ENCODE assay signal across 15 mouse cellular contexts in the genomic region with DNA sequence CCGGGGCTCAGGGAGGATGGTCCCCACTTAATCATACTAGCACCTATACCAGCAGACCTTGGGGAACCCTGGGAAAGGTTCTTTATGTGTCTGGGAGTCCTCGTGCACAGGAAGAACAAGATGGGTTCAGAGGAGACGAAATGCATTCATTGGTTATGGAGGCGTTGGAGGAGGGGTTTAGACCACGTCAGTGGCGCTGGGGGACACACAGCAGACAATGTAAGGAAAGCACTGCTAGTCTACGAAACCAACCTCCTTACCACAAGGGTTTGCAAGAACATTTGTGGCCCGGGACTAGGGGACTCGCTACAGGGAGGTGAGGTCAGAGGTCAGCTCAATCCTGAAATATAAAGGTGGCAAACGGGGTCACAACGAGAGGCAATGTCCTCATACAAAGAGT. TPM values are rescaled to one million over a fixed set of nuclear protein-coding genes. Genes with fewer than 3 reads are reported as not detected.
DNase-seq lines count a peak whose midpoint lies in the region; ATAC-seq and TF ChIP-seq lines count a peak whose summit lies in the region.
"Had no signal": no experiment of that assay in that cellular context is flagged by ENCODE, and none has a peak within 500 bp of the region (broad histone marks: within the 10 kb centered on the region; RNA-seq: fewer than 3 reads in every experiment).

No protein-coding gene starts in this region.

- WGBS in embryonic facial prominence, embryonic 12.5 days = 63% methylated on average over 11 of the region's 11 CpGs
- 56% methylated on average over 11 of the region's 11 CpGs for WGBS in embryonic facial prominence, embryonic 10.5 days
- WGBS in forebrain, postnatal 0 days = 42% methylated on average over 11 of the region's 11 CpGs
- WGBS in midbrain, embryonic 14.5 days = 18% methylated on average over 11 of the region's 11 CpGs
- WGBS in lung, adult 2 months = 89% methylated on average over 11 of the region's 11 CpGs

- TF ChIP-seq CTCF in brain, embryonic 14.5 days (IDR thresholded peaks at IDR 0.05; ENCODE audit: borderline replicate concordance, extremely low read depth, insufficient read depth, insufficient read length) = no peak
- no peak for TF ChIP-seq CTCF in forebrain, postnatal 0 days (IDR thresholded peaks at IDR 0.05; ENCODE audit: low read depth)
- no peak for TF ChIP-seq CTCF in lung, adult 2 months (IDR thresholded peaks at IDR 0.05; ENCODE audit: insufficient read depth, low read length)

- DNase-seq in embryonic facial prominence, embryonic 10.5 days (ENCODE audit: low spot score) = no peak
- peak; percentile 88 for DNase-seq in brain, embryonic 14.5 days (ENCODE audit: low read depth)
- peak; percentile 75 for DNase-seq in forebrain, postnatal 0 days
- peak; percentile 82 for DNase-seq in midbrain, embryonic 14.5 days
- no peak for DNase-seq in spleen, postnatal 14 days (ENCODE audit: low spot score in 2 of 2)
- DNase-seq in thymus, postnatal 10 days (ENCODE audit: low spot score in 2 of 2) = no peak
- no peak for DNase-seq in lung, adult 2 months
- DNase-seq: kidney, adult 8-10 months had no signal

- peak overlapping the region; percentile 81; the same call in 1 of the 2 replicates for H3K27ac ChIP-seq in embryonic facial prominence, embryonic 12.5 days
- H3K27ac ChIP-seq in embryonic facial prominence, embryonic 10.5 days (replicated peaks) = no peak overlapping the region
- peak overlapping the region; percentile 89 for H3K27ac ChIP-seq in forebrain, postnatal 0 days (ENCODE audit: low read depth, low read length)
- H3K27ac ChIP-seq in midbrain, embryonic 14.5 days (replicated peaks; ENCODE audit: low read depth, low read length) = peak overlapping the region; percentile 99
- H3K27ac ChIP-seq: liver, embryonic 12.5 days had no signal

- H3K36me3 ChIP-seq in embryonic facial prominence, embryonic 12.5 days = no peaks in the 10 kb centered on the region
- no peaks in the 10 kb centered on the region for H3K36me3 ChIP-seq in embryonic facial prominence, embryonic 10.5 days (replicated peaks)
- no peaks in the 10 kb centered on the region for H3K36me3 ChIP-seq in forebrain, postnatal 0 days (ENCODE audit: insufficient read depth)
- no peaks in the 10 kb centered on the region for H3K36me3 ChIP-seq in midbrain, embryonic 14.5 days (ENCODE audit: control insufficient read depth, insufficient read depth, low read length)
- H3K36me3 ChIP-seq: liver, embryonic 12.5 days; stomach, embryonic 15.5 days had no signal

- H3K4me3 ChIP-seq in embryonic facial prominence, embryonic 12.5 days = no peak overlapping the region
- no peak overlapping the region for H3K4me3 ChIP-seq in embryonic facial prominence, embryonic 10.5 days
- H3K4me3 ChIP-seq in forebrain, postnatal 0 days (ENCODE audit: low read depth, low read length) = no peak overlapping the region
- H3K4me3 ChIP-seq in midbrain, embryonic 14.5 days (replicated peaks; ENCODE audit: low read depth, low read length) = peak overlapping the region; percentile 30
- H3K4me3 ChIP-seq in lung, adult 2 months (replicated peaks; ENCODE audit: extremely low read depth, low read depth, low read length) = no peak overlapping the region

- H3K4me2 ChIP-seq in embryonic facial prominence, embryonic 12.5 days (replicated peaks) = peak overlapping the region; percentile 68; the same call in 1 of the 2 replicates
- peak overlapping the region; percentile 66 for H3K4me2 ChIP-seq in forebrain, postnatal 0 days (ENCODE audit: low read depth)
- peak overlapping the region; percentile 72 for H3K4me2 ChIP-seq in midbrain, embryonic 14.5 days (ENCODE audit: low read length)

- no peak for ATAC-seq in embryonic facial prominence, embryonic 12.5 days (ENCODE audit: insufficient number of reproducible peaks, insufficient read depth, low FRiP score, low TSS enrichment)
- ATAC-seq in forebrain, postnatal 0 days = peak; percentile 38; the same call in 1 of the 2 replicates
- ATAC-seq in midbrain, embryonic 14.5 days (ENCODE audit: low FRiP score, low TSS enrichment) = no peak

- H3K4me1 ChIP-seq in embryonic facial prominence, embryonic 12.5 days = peaks cover 51% of the 10 kb centered on the region
- H3K4me1 ChIP-seq in embryonic facial prominence, embryonic 10.5 days = peaks cover 72% of the 10 kb centered on the region
- 0 out of 2 replicates have a peak, but pooled peaks cover 7% of the 10 kb centered on the region for H3K4me1 ChIP-seq in forebrain, postnatal 0 days (ENCODE audit: insufficient read depth)
- peaks cover 53% of the 10 kb centered on the region for H3K4me1 ChIP-seq in midbrain, embryonic 14.5 days (ENCODE audit: control insufficient read depth, insufficient read depth, low read length)
- H3K4me1 ChIP-seq in lung, adult 2 months (ENCODE audit: control insufficient read depth, insufficient read depth, low read length) = peaks cover 23% of the 10 kb centered on the region

- H3K27me3 ChIP-seq in embryonic facial prominence, embryonic 12.5 days = 0 out of 2 replicates have a peak, but pooled peaks cover 3% of the 10 kb centered on the region
- peaks cover 24% of the 10 kb centered on the region; the same call in 1 of the 2 replicates for H3K27me3 ChIP-seq in embryonic facial prominence, embryonic 10.5 days (replicated peaks; ENCODE audit: low read depth, poor library complexity, severe bottlenecking)
- no peaks in the 10 kb centered on the region for H3K27me3 ChIP-seq in forebrain, postnatal 0 days (ENCODE audit: insufficient read depth, low read length)
- H3K27me3 ChIP-seq in midbrain, embryonic 14.5 days (ENCODE audit: control insufficient read depth, insufficient read depth, low read length) = no peaks in the 10 kb centered on the region
- H3K27me3 ChIP-seq: stomach, embryonic 15.5 days had no signal

- TF ChIP-seq POLR2A in brain, embryonic 14.5 days (IDR thresholded peaks at IDR 0.05; ENCODE audit: borderline replicate concordance, extremely low read depth, insufficient read depth, insufficient read length, poor library complexity, severe bottlenecking) = no peak
- TF ChIP-seq POLR2A in lung, adult 2 months (IDR thresholded peaks at IDR 0.05; ENCODE audit: borderline replicate concordance, extremely low read depth, low read depth, low read length) = no peak

- no peaks in the 10 kb centered on the region for H3K9me3 ChIP-seq in embryonic facial prominence, embryonic 12.5 days
- H3K9me3 ChIP-seq in embryonic facial prominence, embryonic 10.5 days = no peaks in the 10 kb centered on the region
- no peaks in the 10 kb centered on the region for H3K9me3 ChIP-seq in forebrain, postnatal 0 days (ENCODE audit: low read length)
- no peaks in the 10 kb centered on the region for H3K9me3 ChIP-seq in midbrain, embryonic 14.5 days (ENCODE audit: control insufficient read depth, low read length)
- H3K9me3 ChIP-seq: liver, embryonic 12.5 days; stomach, embryonic 15.5 days had no signal

- H3K9ac ChIP-seq in embryonic facial prominence, embryonic 12.5 days = no peak overlapping the region
- peak overlapping the region; percentile 57; the same call in 1 of the 2 replicates for H3K9ac ChIP-seq in forebrain, postnatal 0 days
- peak overlapping the region; percentile 63 for H3K9ac ChIP-seq in midbrain, embryonic 14.5 days (replicated peaks; ENCODE audit: low read length)
- H3K9ac ChIP-seq: liver, embryonic 12.5 days; stomach, embryonic 15.5 days had no signal

RNA-seq across cellular contexts. Expression of a gene that starts 17.3 kb away (rescaled TPM):
- polyA plus RNA-seq in embryonic facial prominence, embryonic 12.5 days (2016; fragmentation: Nextera tagmentation; extraction: Ambion mirVana) = 31.7 and 34.1 TPM in 2 replicates
- polyA plus RNA-seq in embryonic facial prominence, embryonic 10.5 days (2016; fragmentation: Nextera tagmentation; extraction: Ambion mirVana) = 18.1 and 23.2 TPM in 2 replicates
- 14.2 and 30.5 TPM in 2 replicates for polyA plus RNA-seq in brain, embryonic 14.5 days (2012; rRNA removed)
- total RNA-seq in forebrain, postnatal 0 days (2014; rRNA removed) = 9.8 TPM in 2 replicates
- 11.7 and 16.0 TPM in 2 replicates for polyA plus RNA-seq in forebrain, postnatal 0 days (2015; fragmentation: Nextera tagmentation; extraction: Ambion mirVana)
- polyA plus RNA-seq in midbrain, embryonic 14.5 days (2014; fragmentation: Nextera tagmentation; extraction: Ambion mirVana) = 20.7 and 20.9 TPM in 2 replicates
- 70.1 and 172 TPM in 2 replicates for polyA plus RNA-seq in lung, adult 2 months (2012; rRNA removed)

RNA-seq across cellular contexts. Expression of a gene that starts 32.5 kb away (rescaled TPM):
- polyA plus RNA-seq in embryonic facial prominence, embryonic 12.5 days (2016; fragmentation: Nextera tagmentation; extraction: Ambion mirVana) = 63.7 and 71.2 TPM in 2 replicates
- 56.9 and 58.1 TPM in 2 replicates for polyA plus RNA-seq in embryonic facial prominence, embryonic 10.5 days (2016; fragmentation: Nextera tagmentation; extraction: Ambion mirVana)
- 44.6 and 67.6 TPM in 2 replicates for polyA plus RNA-seq in brain, embryonic 14.5 days (2012; rRNA removed)
- 40.3 and 55.4 TPM in 2 replicates for total RNA-seq in forebrain, postnatal 0 days (2014; rRNA removed)
- polyA plus RNA-seq in forebrain, postnatal 0 days (2015; fragmentation: Nextera tagmentation; extraction: Ambion mirVana) = 54.2 and 69.3 TPM in 2 replicates
- polyA plus RNA-seq in midbrain, embryonic 14.5 days (2014; fragmentation: Nextera tagmentation; extraction: Ambion mirVana) = 80.4 and 87.6 TPM in 2 replicates
- polyA plus RNA-seq in lung, adult 2 months (2012; rRNA removed) = 26.2 and 26.4 TPM in 2 replicates

RNA-seq across cellular contexts. Expression of a gene that starts 32.7 kb away (rescaled TPM):
- polyA plus RNA-seq in embryonic facial prominence, embryonic 12.5 days (2016; fragmentation: Nextera tagmentation; extraction: Ambion mirVana) = 79.2 and 80.5 TPM in 2 replicates
- polyA plus RNA-seq in embryonic facial prominence, embryonic 10.5 days (2016; fragmentation: Nextera tagmentation; extraction: Ambion mirVana) = 88.3 and 97.5 TPM in 2 replicates
- polyA plus RNA-seq in brain, embryonic 14.5 days (2012; rRNA removed) = 34.9 and 44.1 TPM in 2 replicates
- total RNA-seq in forebrain, postnatal 0 days (2014; rRNA removed) = 41.4 and 55.9 TPM in 2 replicates
- 48.1 and 50.1 TPM in 2 replicates for polyA plus RNA-seq in forebrain, postnatal 0 days (2015; fragmentation: Nextera tagmentation; extraction: Ambion mirVana)
- polyA plus RNA-seq in midbrain, embryonic 14.5 days (2014; fragmentation: Nextera tagmentation; extraction: Ambion mirVana) = 70.8 and 81.4 TPM in 2 replicates
- 23.8 and 26.8 TPM in 2 replicates for polyA plus RNA-seq in lung, adult 2 months (2012; rRNA removed)

RNA-seq across cellular contexts. Expression of a gene that starts 35.2 kb away (rescaled TPM):
- polyA plus RNA-seq in embryonic facial prominence, embryonic 12.5 days (2016; fragmentation: Nextera tagmentation; extraction: Ambion mirVana) = not detected in 2 replicates
- polyA plus RNA-seq in embryonic facial prominence, embryonic 10.5 days (2016; fragmentation: Nextera tagmentation; extraction: Ambion mirVana) = not detected in 2 replicates
- polyA plus RNA-seq in brain, embryonic 14.5 days (2012; rRNA removed) = not detected in 2 replicates
- not detected in 2 replicates for total RNA-seq in forebrain, postnatal 0 days (2014; rRNA removed)
- not detected in 2 replicates for polyA plus RNA-seq in forebrain, postnatal 0 days (2015; fragmentation: Nextera tagmentation; extraction: Ambion mirVana)
- polyA plus RNA-seq in midbrain, embryonic 14.5 days (2014; fragmentation: Nextera tagmentation; extraction: Ambion mirVana) = not detected in 2 replicates
- 0.26 and 0.28 TPM in 2 replicates for polyA plus RNA-seq in lung, adult 2 months (2012; rRNA removed)
- total RNA-seq: layer of hippocampus, postnatal 25 days; megakaryocyte progenitor cell, adult 5-6 weeks had no signal
- polyA plus RNA-seq: C2C12; heart, embryonic 11.5 days; liver, embryonic 12.5 days; stomach, embryonic 15.5 days had no signal

RNA-seq across cellular contexts. Expression of a gene that starts 41.7 kb away (rescaled TPM):
- polyA plus RNA-seq in embryonic facial prominence, embryonic 12.5 days (2016; fragmentation: Nextera tagmentation; extraction: Ambion mirVana) = 47.8 and 51.2 TPM in 2 replicates
- 23.8 and 26.8 TPM in 2 replicates for polyA plus RNA-seq in embryonic facial prominence, embryonic 10.5 days (2016; fragmentation: Nextera tagmentation; extraction: Ambion mirVana)
- 36.4 and 40.6 TPM in 2 replicates for polyA plus RNA-seq in brain, embryonic 14.5 days (2012; rRNA removed)
- total RNA-seq in forebrain, postnatal 0 days (2014; rRNA removed) = 29.9 and 38.2 TPM in 2 replicates
- 46.8 and 52.4 TPM in 2 replicates for polyA plus RNA-seq in forebrain, postnatal 0 days (2015; fragmentation: Nextera tagmentation; extraction: Ambion mirVana)
- polyA plus RNA-seq in midbrain, embryonic 14.5 days (2014; fragmentation: Nextera tagmentation; extraction: Ambion mirVana) = 51.3 and 52.8 TPM in 2 replicates
- polyA plus RNA-seq in lung, adult 2 months (2012; rRNA removed) = 22.3 and 22.5 TPM in 2 replicates

Comparison
In these comparisons a context has a peak if more than half of its experiments do, and no peak if none do; other contexts are left out.
1. DNase-seq: peak in brain, embryonic 14.5 days (single experiment), forebrain, postnatal 0 days (single experiment) and midbrain, embryonic 14.5 days (single experiment); none in embryonic facial prominence, embryonic 10.5 days (single experiment), spleen, postnatal 14 days (0 of 2), thymus, postnatal 10 days (0 of 2) and lung, adult 2 months (single experiment).
2. Peak in every context shown above with its lines, with median percentiles within 50 percentile points of each other: H3K4me2 ChIP-seq.